Mouse (Mus musculus) limb, embryonic 13.5 days (tissue): Measurements from ENCODE around the gene Dld. TPM values are rescaled to one million over a fixed set of nuclear protein-coding genes. Genes with fewer than 3 reads are reported as not detected.

Experiments
- ATAC-seq: fragments of 200-750 bp; cut with Nextera tagmentation; 2 replicates; pipeline ENCODE4 v1.8.0; 2017; ENCODE audit warnings: low read depth, moderate number of reproducible peaks, moderate TSS enrichment; ENCODE audit not compliant: low FRiP score
- H3K27ac ChIP-seq: fragments of 300-500 bp; sonication (generic); 2 replicates; pipeline ENCODE4 v1.5.1; 2015; ENCODE audit warnings: inconsistent platforms, mild to moderate bottlenecking, moderate library complexity
- H3K27me3 ChIP-seq: fragments of 300-500 bp; sonication (generic); 2 replicates; pipeline ENCODE4 v1.6.1; 2015; ENCODE audit warnings: mild to moderate bottlenecking, inconsistent platforms
- H3K36me3 ChIP-seq: fragments of 300-500 bp; sonication (generic); 2 replicates; pipeline ENCODE4 v1.6.1; 2015; ENCODE audit warnings: inconsistent platforms, mild to moderate bottlenecking, moderate library complexity
- H3K4me1 ChIP-seq: fragments of 300-500 bp; sonication (generic); 2 replicates; pipeline ENCODE4 v1.6.1; 2015; ENCODE audit warnings: inconsistent platforms
- H3K4me2 ChIP-seq: fragments of 300-500 bp; sonication (generic); replicated peaks from 2 replicates; pipeline ENCODE4 v1.6.1; 2015; ENCODE audit warnings: inconsistent platforms, mild to moderate bottlenecking, moderate library complexity
- H3K4me3 ChIP-seq: fragments of 300-500 bp; sonication (generic); 2 replicates; pipeline ENCODE4 v1.5.1; 2015; ENCODE audit warnings: moderate library complexity, mild to moderate bottlenecking, inconsistent platforms
- H3K9ac ChIP-seq: fragments of 300-500 bp; sonication (generic); 2 replicates; pipeline ENCODE4 v1.6.1; 2015; ENCODE audit warnings: mild to moderate bottlenecking, inconsistent platforms
- H3K9me3 ChIP-seq: fragments of 300-500 bp; sonication (generic); 2 replicates; pipeline ENCODE4 v1.6.1; 2016; ENCODE audit warnings: inconsistent platforms
- WGBS: fragments of 180-500 bp; shearing (Covaris S2); methylation state at CpG from one replicate; pipeline ENCODE4 v1.1.7; 2015; 5-methylcytosine and 5-hydroxymethylcytosine counted together
- polyA plus RNA-seq: library from polyadenylated mRNA; unstranded; fragments of >200 nt; fragmentation: Nextera tagmentation; extraction: Ambion mirVana; gene quantifications from 2 replicates; pipeline ENCODE4 v1.2.1, GENCODE M21; 2015

Dld gene
- polyA plus RNA-seq, 1 experiment from 2014 or later, result 145 TPM

- WGBS, result 84% methylated on average over 10 of the region's 10 CpGs
- Histone ChIP-seq H3K4me3 (no peak overlapping the region), H3K4me1 (peaks cover 5% of the 10 kb centered on the region), H3K9me3 (no peaks in the 10 kb centered on the region), H3K36me3 (peaks cover 73% of the 10 kb centered on the region), H3K4me2 (no peak overlapping the region), H3K9ac (no peak overlapping the region), H3K27ac (no peak overlapping the region), H3K27me3 (no peaks in the 10 kb centered on the region)
- no peak for ATAC-seq
Observed at GRCm38 (mm10) chr12:31289046-31289445, 62.2 kb downstream of the Dld start.

- Histone ChIP-seq H3K4me1 (no peaks in the 10 kb centered on the region), H3K27me3 (no peaks in the 10 kb centered on the region), H3K4me3 (no peak overlapping the region), H3K4me2 (no peak overlapping the region), H3K27ac (no peak overlapping the region), H3K9me3 (no peaks in the 10 kb centered on the region), H3K9ac (no peak overlapping the region), H3K36me3 (peaks cover 93% of the 10 kb centered on the region)
- ATAC-seq, result no peak
- 80% methylated on average over 4 of the region's 4 CpGs for WGBS
Observed at GRCm38 (mm10) chr12:31283617-31284136, 67.6 kb downstream of the Dld start.

- Histone ChIP-seq H3K9me3 (no peaks in the 10 kb centered on the region), H3K4me1 (no peaks in the 10 kb centered on the region), H3K27me3 (no peaks in the 10 kb centered on the region), H3K36me3 (peaks cover 93% of the 10 kb centered on the region), H3K9ac (no peak overlapping the region), H3K4me2 (no peak overlapping the region), H3K27ac (no peak overlapping the region), H3K4me3 (no peak overlapping the region)
- 88% methylated on average over 4 of the region's 4 CpGs for WGBS
- ATAC-seq, result no peak
Observed at GRCm38 (mm10) chr12:31283131-31283530, 68.1 kb downstream of the Dld start.

- Histone ChIP-seq H3K9me3 (no peaks in the 10 kb centered on the region), H3K36me3 (peaks cover 93% of the 10 kb centered on the region), H3K4me3 (no peak overlapping the region), H3K27ac (no peak overlapping the region), H3K27me3 (no peaks in the 10 kb centered on the region), H3K9ac (no peak overlapping the region), H3K4me2 (no peak overlapping the region), H3K4me1 (no peaks in the 10 kb centered on the region)
- WGBS, result 88% methylated on average over 5 of the region's 5 CpGs
- ATAC-seq, result no peak
Observed at GRCm38 (mm10) chr12:31282241-31282640, 69.0 kb downstream of the Dld start.

Other genes starting within 250 kb of the Dld start
- gene Gm6993, start 110.7 kb downstream of the Dld start, polyA plus RNA-seq, result not detected in 2 replicates
- gene Lamb1, start 86.2 kb downstream of the Dld start, polyA plus RNA-seq, result 62.1 and 71.9 TPM in 2 replicates
- gene Slc26a3, start 39.4 kb upstream of the Dld start, polyA plus RNA-seq, result 0.05 TPM in 1 of 2 replicates, not detected in the other
- 13.6 and 14.4 TPM in 2 replicates for gene Cbll1, start 148.2 kb upstream of the Dld start, polyA plus RNA-seq
- gene Slc26a4, start 208.5 kb upstream of the Dld start, polyA plus RNA-seq, result 0.08 TPM in 1 of 2 replicates, not detected in the other